Mouse (Mus musculus) limb, embryonic 14.5 days (tissue): ENCODE measurements around the gene BC052040. TPM values are rescaled to one million over a fixed set of nuclear protein-coding genes. Genes with fewer than 3 reads are reported as not detected.

Source experiments
- ATAC-seq: fragments of 200-750 bp; cut with Nextera tagmentation; 2 replicates; pipeline ENCODE4 v1.8.0; 2017; ENCODE audit warnings: low read depth, moderate number of reproducible peaks, moderate TSS enrichment; ENCODE audit not compliant: low FRiP score
- DNase-seq: peaks from one replicate; pipeline ENCODE4 v3.0.0-alpha.2; 2015; ENCODE audit warnings: low spot score
- H3K27ac ChIP-seq: fragments of 300-500 bp; sonication (generic); replicated peaks from 2 replicates; pipeline ENCODE4 v1.5.1; 2014; ENCODE audit warnings: low read depth, mild to moderate bottlenecking, low read length, moderate library complexity, mixed read lengths
- H3K27me3 ChIP-seq: fragments of 300-500 bp; sonication (generic); 2 replicates; pipeline ENCODE4 v1.6.1; 2014; ENCODE audit warnings: low read length, mixed read lengths; ENCODE audit not compliant: control insufficient read depth, insufficient read depth
- H3K36me3 ChIP-seq: fragments of 300-500 bp; sonication (generic); 2 replicates; pipeline ENCODE4 v1.6.1; 2014; ENCODE audit warnings: mild to moderate bottlenecking, low read length, moderate library complexity, mixed read lengths; ENCODE audit not compliant: control insufficient read depth, insufficient read depth
- H3K4me1 ChIP-seq: fragments of 300-500 bp; sonication (generic); 2 replicates; pipeline ENCODE4 v1.6.1; 2014; ENCODE audit warnings: antibody characterized with exemption, low read length, mixed read lengths; ENCODE audit not compliant: control insufficient read depth, insufficient read depth
- H3K4me2 ChIP-seq: fragments of 300-500 bp; sonication (generic); replicated peaks from 2 replicates; pipeline ENCODE4 v1.6.1; 2014; ENCODE audit warnings: low read depth, mild to moderate bottlenecking, low read length, moderate library complexity; ENCODE audit not compliant: severe bottlenecking
- H3K4me3 ChIP-seq: fragments of 300-500 bp; sonication (generic); replicated peaks from 2 replicates; pipeline ENCODE4 v1.5.1; 2014; ENCODE audit warnings: low read length
- H3K9ac ChIP-seq: fragments of 300-500 bp; sonication (generic); 2 replicates; pipeline ENCODE4 v1.6.1; 2014; ENCODE audit warnings: mild to moderate bottlenecking, low read depth, low read length, moderate library complexity; ENCODE audit not compliant: severe bottlenecking
- H3K9me3 ChIP-seq: fragments of 300-500 bp; sonication (generic); 2 replicates; pipeline ENCODE4 v1.6.1; 2016; ENCODE audit warnings: low read length; ENCODE audit not compliant: control insufficient read depth
- POLR2A ChIP-seq: fragments of 200-500 bp; IDR thresholded peaks from 2 replicates; pipeline ENCODE4 v1.8.0; 2012; ENCODE audit warnings: inconsistent platforms, mild to moderate bottlenecking, moderate library complexity, borderline replicate concordance; ENCODE audit not compliant: insufficient read depth, insufficient read length; ENCODE audit errors: extremely low read depth
- WGBS: fragments of 180-500 bp; shearing (Covaris S2); extraction: QIAGEN DNeasy Blood & Tissue Kit; methylation state at CpG from one replicate; pipeline ENCODE4 v1.1.7; 2014; 5-methylcytosine and 5-hydroxymethylcytosine counted together
- polyA plus RNA-seq, 2 experiments: library from polyadenylated mRNA; depleted of rRNA in 1 of 2; stranded (reverse) in 1 of 2; unstranded in 1 of 2; fragments of >200 nt; fragmentation: Nextera tagmentation in 1 of 2; extraction: Ambion mirVana in 1 of 2; gene quantifications; 2 replicates each; pipeline versions ENCODE4 v1.2.1 to v1.2.3; 2012 to 2014

Gene BC052040
- polyA plus RNA-seq, 2 experiments = 7.9 to 8.1 TPM

- ATAC-seq (no peak), DNase-seq (no peak)
- no peak overlapping the region for H3K9ac ChIP-seq
- H3K4me2 ChIP-seq = no peak overlapping the region
- TF ChIP-seq POLR2A = no peak
- WGBS = 84% methylated on average over 2 of the region's 2 CpGs
- H3K9me3 ChIP-seq = no peaks in the 10 kb centered on the region
- no peak overlapping the region for H3K27ac ChIP-seq
- H3K27me3 ChIP-seq = no peaks in the 10 kb centered on the region
- H3K4me3 ChIP-seq = no peak overlapping the region
- H3K36me3 ChIP-seq = no peaks in the 10 kb centered on the region
- H3K4me1 ChIP-seq = no peaks in the 10 kb centered on the region
These were observed 20.6 kb downstream of the BC052040 start for GRCm38 (mm10) chr2:115602116-115602515.

- WGBS = 65% methylated on average over 6 of the region's 6 CpGs
- no peak for TF ChIP-seq POLR2A
- no peak for ATAC-seq
These were observed 22.6 kb downstream of the BC052040 start for GRCm38 (mm10) chr2:115604132-115604531.

GRCm38 (mm10) chr2:115605829-115606336 is 24.4 kb downstream of the BC052040 start:
- ATAC-seq (peak; percentile 57; the same call in 1 of the 2 replicates), DNase-seq (peak; percentile 17)
- WGBS = 72% methylated on average over 1 of the region's 1 CpGs
- H3K4me2 ChIP-seq = no peak overlapping the region
- H3K36me3 ChIP-seq = no peaks in the 10 kb centered on the region
- no peaks in the 10 kb centered on the region for H3K27me3 ChIP-seq
- no peak overlapping the region for H3K9ac ChIP-seq
- no peak overlapping the region for H3K27ac ChIP-seq
- no peak for TF ChIP-seq POLR2A
- H3K4me3 ChIP-seq = no peak overlapping the region
- H3K4me1 ChIP-seq = no peaks in the 10 kb centered on the region
- H3K9me3 ChIP-seq = no peaks in the 10 kb centered on the region

More at GRCm38 (mm10) chr2:115604132-115604531, 22.6 kb downstream of the BC052040 start:
- Histone ChIP-seq H3K9ac (no peak overlapping the region), H3K27ac (no peak overlapping the region), H3K4me1 (no peaks in the 10 kb centered on the region), H3K36me3 (no peaks in the 10 kb centered on the region), H3K4me2 (no peak overlapping the region), H3K27me3 (no peaks in the 10 kb centered on the region), H3K4me3 (no peak overlapping the region), H3K9me3 (no peaks in the 10 kb centered on the region)
- DNase-seq = no peak

GRCm38 (mm10) chr2:115609020-115609419 is 27.5 kb downstream of the BC052040 start:
- H3K36me3 ChIP-seq = no peaks in the 10 kb centered on the region
- WGBS = 93% methylated on average over 3 of the region's 3 CpGs
- no peaks in the 10 kb centered on the region for H3K27me3 ChIP-seq
- H3K4me1 ChIP-seq = no peaks in the 10 kb centered on the region
- H3K9me3 ChIP-seq = no peaks in the 10 kb centered on the region
- no peak for ATAC-seq
- no peak for TF ChIP-seq POLR2A
- H3K4me2 ChIP-seq = no peak overlapping the region
- DNase-seq = no peak
- no peak overlapping the region for H3K27ac ChIP-seq
- H3K9ac ChIP-seq = no peak overlapping the region
- H3K4me3 ChIP-seq = no peak overlapping the region

- TF ChIP-seq POLR2A = no peak
- Histone ChIP-seq H3K9ac (no peak overlapping the region), H3K4me3 (no peak overlapping the region), H3K27ac (no peak overlapping the region), H3K27me3 (no peaks in the 10 kb centered on the region), H3K4me1 (no peaks in the 10 kb centered on the region), H3K4me2 (no peak overlapping the region), H3K9me3 (no peaks in the 10 kb centered on the region), H3K36me3 (no peaks in the 10 kb centered on the region)
- no peak for ATAC-seq
- 85% methylated on average over 2 of the region's 2 CpGs for WGBS
- DNase-seq = no peak
These were observed 28.6 kb downstream of the BC052040 start for GRCm38 (mm10) chr2:115610092-115610491.

- Histone ChIP-seq H3K36me3 (no peaks in the 10 kb centered on the region), H3K4me2 (no peak overlapping the region), H3K4me1 (no peaks in the 10 kb centered on the region), H3K4me3 (no peak overlapping the region), H3K9me3 (no peaks in the 10 kb centered on the region), H3K27me3 (no peaks in the 10 kb centered on the region), H3K9ac (no peak overlapping the region), H3K27ac (no peak overlapping the region)
- DNase-seq (no peak), ATAC-seq (no peak)
- 82% methylated on average over 6 of the region's 6 CpGs for WGBS
- no peak for TF ChIP-seq POLR2A
These were observed 29.0 kb downstream of the BC052040 start for GRCm38 (mm10) chr2:115610503-115610902.
